Mouse (Mus musculus) midbrain, embryonic 16.5 days (tissue): Measurements from ENCODE around the gene Mgat4d. TPM values are rescaled to one million over a fixed set of nuclear protein-coding genes. Genes with fewer than 3 reads are reported as not detected.
"Not testable (repeated sequence)": the region's sequence is repeated elsewhere in the genome, so short reads cannot be mapped to it uniquely, and the experiment has no call there.

Experiments
- ATAC-seq: fragments of 200-750 bp; cut with Nextera tagmentation; 2 replicates; pipeline ENCODE4 v1.8.0; 2017; ENCODE audit warnings: moderate TSS enrichment
- H3K27ac ChIP-seq: fragments of 300-500 bp; sonication (generic); 2 replicates; pipeline ENCODE4 v1.5.1; 2014; ENCODE audit warnings: mild to moderate bottlenecking, low read length, mixed read lengths
- H3K27me3 ChIP-seq: fragments of 300-500 bp; sonication (generic); 2 replicates; pipeline ENCODE4 v1.6.1; 2014; ENCODE audit warnings: low read depth, low read length, mixed read lengths; ENCODE audit not compliant: control insufficient read depth, insufficient read depth
- H3K36me3 ChIP-seq: fragments of 300-500 bp; sonication (generic); 2 replicates; pipeline ENCODE4 v1.6.1; 2014; ENCODE audit warnings: mild to moderate bottlenecking, low read length, moderate library complexity, mixed read lengths; ENCODE audit not compliant: control insufficient read depth, insufficient read depth
- H3K4me1 ChIP-seq: fragments of 300-500 bp; sonication (generic); 2 replicates; pipeline ENCODE4 v1.6.1; 2014; ENCODE audit warnings: mild to moderate bottlenecking, low read length, mixed read lengths; ENCODE audit not compliant: control insufficient read depth, insufficient read depth
- H3K4me2 ChIP-seq: fragments of 300-500 bp; sonication (generic); 2 replicates; pipeline ENCODE4 v1.6.1; 2014; ENCODE audit warnings: mild to moderate bottlenecking, low read length, mixed read lengths
- H3K4me3 ChIP-seq: fragments of 300-500 bp; sonication (generic); 2 replicates; pipeline ENCODE4 v1.5.1; 2014; ENCODE audit warnings: low read depth, mild to moderate bottlenecking, low read length, moderate library complexity, mixed read lengths
- H3K9ac ChIP-seq: fragments of 300-500 bp; sonication (generic); 2 replicates; pipeline ENCODE4 v1.6.1; 2014; ENCODE audit warnings: low read depth, low read length, mixed read lengths
- H3K9me3 ChIP-seq: fragments of 300-500 bp; sonication (generic); replicated peaks from 2 replicates; pipeline ENCODE4 v1.6.1; 2014; ENCODE audit warnings: mild to moderate bottlenecking, low read length, mixed read lengths; ENCODE audit not compliant: control insufficient read depth, poor library complexity, severe bottlenecking
- WGBS: fragments of 180-500 bp; shearing (Covaris S2); extraction: QIAGEN DNeasy Blood & Tissue Kit; methylation state at CpG from one replicate; pipeline ENCODE4 v1.1.7; 2014; 5-methylcytosine and 5-hydroxymethylcytosine counted together
- polyA plus RNA-seq: library from polyadenylated mRNA; unstranded; fragments of >200 nt; fragmentation: Nextera tagmentation; extraction: Ambion mirVana; gene quantifications from 2 replicates; pipeline ENCODE4 v1.2.1, GENCODE M21; 2015

Gene Mgat4d
- not detected in 2 replicates for polyA plus RNA-seq

DNA sequence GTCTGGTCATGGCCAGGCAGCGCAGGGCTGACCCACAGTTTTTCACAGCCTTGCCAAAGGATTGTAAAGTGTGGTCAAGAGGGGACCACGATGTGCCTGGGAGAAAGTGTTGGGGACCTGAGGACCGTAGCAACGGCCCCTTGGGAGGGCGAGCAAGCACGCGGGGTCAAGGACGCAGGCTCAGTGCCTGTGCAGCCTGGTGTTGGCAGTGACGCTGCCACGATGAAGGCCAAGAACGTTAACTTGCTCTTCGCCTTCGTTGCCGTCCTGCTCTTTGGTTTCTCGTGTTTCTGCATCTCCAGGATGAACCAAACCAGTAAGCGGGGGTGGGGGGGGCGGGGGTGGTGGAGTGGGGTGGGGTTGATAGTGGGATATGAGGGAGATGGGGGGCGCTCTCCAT, at the start of gene Mgat4d:
TSS of gene Mgat4d (plus strand) at position 209 of the 400 bp plus-strand sequence.
- Histone ChIP-seq H3K4me2 (no peak within 1 kb of the TSS), H3K9ac (no peak within 1 kb of the TSS), H3K27me3 (no peaks in the 10 kb centered on the region), H3K27ac (no peak within 1 kb of the TSS), H3K9me3 (no peaks in the 10 kb centered on the region), H3K4me1 (no peaks in the 10 kb centered on the region), H3K4me3 (no peak within 1 kb of the TSS), H3K36me3 (no peaks in the 10 kb centered on the region)
- 93% methylated on average over 18 of the region's 18 CpGs for WGBS
- ATAC-seq: no peak

DNA sequence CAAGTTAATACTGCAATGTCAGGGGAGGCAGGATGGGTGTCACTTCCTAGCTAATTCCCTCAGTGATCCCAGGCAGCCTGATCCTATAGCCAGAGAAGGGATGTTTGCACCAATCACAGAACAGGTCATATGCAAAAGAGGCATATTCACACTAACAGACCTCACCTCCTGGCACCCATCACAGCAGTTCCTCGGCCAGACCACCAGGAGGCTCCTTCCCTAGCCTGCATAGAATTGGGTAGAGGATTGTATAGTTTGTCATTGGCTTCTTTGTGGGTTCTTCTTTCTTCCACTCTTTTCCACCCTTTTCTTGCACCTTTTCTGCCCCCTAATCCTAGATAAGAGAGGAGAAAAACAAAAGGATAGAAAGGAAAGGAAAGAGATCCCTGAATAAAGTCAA, 48.1 kb upstream of the Mgat4d start:
- Histone ChIP-seq H3K9me3 (0 out of 2 replicates have a peak, but pooled peaks cover 3% of the 10 kb centered on the region), H3K9ac (no peak overlapping the region), H3K27ac (no peak overlapping the region), H3K36me3 (no peaks in the 10 kb centered on the region), H3K4me3 (no peak overlapping the region), H3K4me2 (no peak overlapping the region), H3K4me1 (no peaks in the 10 kb centered on the region), H3K27me3 (no peaks in the 10 kb centered on the region)
- WGBS: 73% methylated on average over 1 of the region's 1 CpGs
- ATAC-seq: no peak

DNA sequence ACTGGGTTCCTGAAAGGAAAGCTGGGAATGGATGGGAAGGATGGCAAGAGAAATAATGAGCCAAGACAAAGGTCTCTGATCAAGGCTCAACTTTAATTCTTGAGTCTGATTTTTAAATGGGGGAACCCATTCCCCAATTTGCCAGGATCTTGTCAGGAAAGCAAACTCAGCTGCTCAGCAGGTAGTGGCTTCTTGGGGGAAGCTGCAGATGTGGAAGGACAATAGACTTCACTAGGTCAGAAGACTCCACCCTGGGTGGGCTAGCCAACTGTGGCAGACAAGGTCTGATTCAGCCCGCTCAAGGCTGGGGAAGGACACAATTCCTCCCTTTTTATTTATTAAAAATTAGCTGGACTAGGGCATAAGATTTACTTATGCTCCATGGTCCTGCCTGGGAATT, 43.3 kb upstream of the Mgat4d start:
- Histone ChIP-seq H3K27me3 (no peaks in the 10 kb centered on the region), H3K4me1 (no peaks in the 10 kb centered on the region), H3K27ac (no peak overlapping the region), H3K4me2 (no peak overlapping the region), H3K36me3 (no peaks in the 10 kb centered on the region), H3K9me3 (0 out of 2 replicates have a peak, but pooled peaks cover under 1% of the 10 kb centered on the region), H3K4me3 (no peak overlapping the region), H3K9ac (no peak overlapping the region)
- ATAC-seq: no peak
- WGBS: 90% methylated on average over 1 of the region's 1 CpGs

DNA sequence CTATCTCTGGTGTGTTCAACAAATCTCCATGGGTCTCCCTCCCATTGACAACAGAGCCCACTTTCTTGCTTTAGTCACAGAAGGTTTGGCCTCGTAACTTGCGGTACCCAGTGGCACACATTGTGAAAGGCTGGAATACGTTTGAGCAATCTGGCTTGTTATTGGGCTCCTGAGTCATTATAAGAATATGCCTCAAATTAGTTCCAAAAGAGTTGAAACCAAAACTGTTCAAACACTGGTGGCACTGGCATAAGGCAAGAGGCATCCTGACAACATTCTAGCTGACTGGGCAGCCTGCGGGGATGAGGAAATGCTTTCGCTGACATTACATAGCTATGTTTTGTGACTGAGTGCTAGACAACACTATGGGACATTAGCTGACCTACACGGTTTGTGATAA, 38.4 kb upstream of the Mgat4d start:
- H3K4me1 ChIP-seq: no peaks in the 10 kb centered on the region
- no peak overlapping the region for H3K4me3 ChIP-seq
- WGBS: 92% methylated on average over 6 of the region's 6 CpGs
- peaks cover 4% of the 10 kb centered on the region; the same call in 1 of the 2 replicates for H3K36me3 ChIP-seq
- no peak for ATAC-seq
- H3K27ac ChIP-seq: no peak overlapping the region
- no peak overlapping the region for H3K4me2 ChIP-seq
- no peaks in the 10 kb centered on the region for H3K27me3 ChIP-seq
- no peak overlapping the region for H3K9ac ChIP-seq
- no peaks in the 10 kb centered on the region for H3K9me3 ChIP-seq

DNA sequence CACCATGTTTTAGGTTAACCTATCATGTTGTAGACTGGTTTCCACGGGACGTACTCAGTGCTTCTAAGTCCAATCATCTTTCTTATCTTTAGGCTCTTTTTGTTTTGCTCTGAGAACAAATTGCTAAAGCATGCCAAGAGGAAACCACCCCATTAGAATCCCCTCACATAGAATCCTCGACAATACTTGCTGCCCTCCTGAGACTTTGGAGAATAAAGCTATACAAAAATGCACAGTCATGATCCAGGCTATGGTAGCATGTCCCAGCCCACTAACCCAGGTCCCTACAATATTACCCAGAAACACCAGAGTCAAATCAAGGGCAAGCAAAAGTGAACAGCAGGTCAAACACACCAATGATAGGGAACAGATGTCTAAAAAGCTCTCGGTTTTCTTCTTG, 33.2 kb upstream of the Mgat4d start:
- not testable (repeated sequence) for H3K27ac ChIP-seq, ATAC-seq, H3K4me3 ChIP-seq, H3K4me1 ChIP-seq, H3K9me3 ChIP-seq, H3K27me3 ChIP-seq, H3K4me2 ChIP-seq, H3K9ac ChIP-seq
- WGBS: 92% methylated on average over 4 of the region's 4 CpGs
- peaks cover 30% of the 10 kb centered on the region for H3K36me3 ChIP-seq

DNA sequence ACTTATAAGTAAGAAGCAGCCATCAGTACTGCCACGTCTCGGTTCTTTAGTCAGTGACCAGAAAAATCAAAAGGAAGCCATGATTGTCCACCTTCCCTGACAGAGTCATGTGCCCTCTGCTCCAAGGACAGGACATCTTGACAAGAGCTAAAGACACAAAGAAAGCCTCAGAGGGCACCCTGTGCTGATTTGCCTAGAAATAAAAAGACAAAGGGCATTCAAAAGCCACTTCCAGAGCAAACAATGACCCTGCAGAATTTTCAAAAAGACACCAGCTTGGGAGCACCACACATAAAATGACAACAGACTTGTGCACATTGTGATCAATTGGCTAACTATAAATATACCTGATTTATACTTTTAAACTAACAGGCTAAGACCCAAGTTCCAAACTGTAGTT, 32.6 kb upstream of the Mgat4d start:
- Histone ChIP-seq H3K4me3 (no peak overlapping the region), H3K27me3 (no peaks in the 10 kb centered on the region), H3K9me3 (no peaks in the 10 kb centered on the region), H3K27ac (no peak overlapping the region), H3K9ac (no peak overlapping the region), H3K36me3 (peaks cover 34% of the 10 kb centered on the region), H3K4me2 (no peak overlapping the region), H3K4me1 (no peaks in the 10 kb centered on the region)
- 80% methylated on average over 2 of the region's 2 CpGs for WGBS
- ATAC-seq: no peak

DNA sequence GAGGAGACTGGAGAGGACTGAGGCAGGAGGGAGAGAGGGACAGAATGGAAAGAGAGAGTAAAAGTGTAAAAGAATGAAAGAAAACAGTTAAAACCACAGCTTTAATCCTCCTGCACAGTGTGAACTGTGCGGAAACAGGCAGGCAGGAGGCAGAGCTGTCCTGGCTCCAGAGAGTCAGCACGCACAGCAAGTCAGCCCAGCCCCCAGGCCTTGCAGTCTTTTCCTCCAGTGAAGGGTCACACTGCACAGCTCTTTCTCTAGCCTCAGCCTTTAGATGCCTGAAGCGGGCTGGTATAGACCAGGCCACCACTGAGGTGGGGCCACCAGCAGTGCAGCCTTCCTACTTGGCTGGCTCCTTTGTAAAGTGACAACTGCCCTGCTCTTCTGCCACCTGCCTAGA, 27.7 kb upstream of the Mgat4d start:
- Histone ChIP-seq H3K4me1 (no peaks in the 10 kb centered on the region), H3K36me3 (peaks cover 42% of the 10 kb centered on the region), H3K27me3 (no peaks in the 10 kb centered on the region), H3K27ac (no peak overlapping the region), H3K4me2 (no peak overlapping the region), H3K4me3 (no peak overlapping the region), H3K9me3 (no peaks in the 10 kb centered on the region), H3K9ac (no peak overlapping the region)
- 44% methylated on average over 3 of the region's 3 CpGs for WGBS
- no peak for ATAC-seq

DNA sequence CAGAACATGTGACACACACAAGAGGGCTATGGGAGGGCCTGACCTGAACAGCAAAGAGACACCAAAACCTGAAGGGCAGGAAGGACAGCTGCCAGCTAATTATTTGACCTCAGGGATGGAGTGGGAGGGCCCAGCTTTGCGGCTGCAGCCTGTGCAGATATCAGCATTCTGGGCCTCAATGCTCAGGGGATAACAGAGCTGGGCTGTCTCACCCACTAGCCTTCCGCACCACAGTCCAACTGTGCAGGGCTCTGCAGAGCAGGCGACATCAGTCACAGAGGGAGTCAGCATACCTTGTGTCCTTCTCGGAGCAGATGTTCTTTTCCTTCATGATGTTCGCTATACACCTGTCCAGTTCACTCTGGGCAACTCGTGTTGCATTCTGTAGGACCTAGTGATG, 25.9 kb upstream of the Mgat4d start:
- H3K27ac ChIP-seq: no peak overlapping the region
- no peak for ATAC-seq
- no peaks in the 10 kb centered on the region for H3K4me1 ChIP-seq
- H3K27me3 ChIP-seq: no peaks in the 10 kb centered on the region
- H3K9me3 ChIP-seq: no peaks in the 10 kb centered on the region
- no peak overlapping the region for H3K4me3 ChIP-seq
- H3K9ac ChIP-seq: no peak overlapping the region
- H3K4me2 ChIP-seq: no peak overlapping the region
- H3K36me3 ChIP-seq: peaks cover 32% of the 10 kb centered on the region
- 94% methylated on average over 6 of the region's 6 CpGs for WGBS

DNA sequence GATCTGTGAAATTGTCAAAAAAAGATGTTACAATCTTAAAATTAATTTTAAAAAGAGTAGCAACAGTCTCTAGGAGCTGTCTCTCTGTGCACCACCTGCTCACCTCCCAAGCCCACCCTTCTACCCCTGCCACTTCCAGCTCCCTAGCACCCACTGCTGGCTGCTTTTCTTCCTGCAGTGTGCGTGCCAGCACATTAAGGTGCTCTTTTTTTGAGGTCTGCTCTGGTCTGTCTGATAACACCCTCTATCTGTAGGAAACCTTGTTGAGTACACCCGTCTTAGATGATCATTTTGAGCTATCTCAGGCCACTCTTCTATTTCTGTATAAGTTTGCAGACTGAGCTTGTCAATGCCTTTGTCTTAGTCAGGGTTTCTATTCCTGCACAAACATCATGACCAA, 25.2 kb upstream of the Mgat4d start:
- Histone ChIP-seq H3K9ac (no peak overlapping the region), H3K4me2 (no peak overlapping the region), H3K27ac (no peak overlapping the region), H3K36me3 (peaks cover 33% of the 10 kb centered on the region), H3K4me3 (no peak overlapping the region), H3K4me1 (no peaks in the 10 kb centered on the region), H3K27me3 (no peaks in the 10 kb centered on the region), H3K9me3 (no peaks in the 10 kb centered on the region)
- 87% methylated on average over 2 of the region's 2 CpGs for WGBS
- no peak for ATAC-seq
